Mouse (Mus musculus) midbrain, postnatal 0 days (tissue): Measurements from ENCODE around the gene Fadd. TPM values are rescaled to one million over a fixed set of nuclear protein-coding genes. Genes with fewer than 3 reads are reported as not detected.

ENCODE experiments used
- ATAC-seq: fragments of 200-750 bp; cut with Nextera tagmentation; 2 replicates; pipeline ENCODE4 v1.8.0; 2017; ENCODE audit warnings: moderate number of reproducible peaks, mild to moderate bottlenecking, moderate TSS enrichment, moderate library complexity; ENCODE audit not compliant: low FRiP score
- DNase-seq: peaks from one replicate; pipeline ENCODE4 v3.0.0-alpha.2; 2015; ENCODE audit warnings: low spot score
- H3K27ac ChIP-seq: fragments of 300-500 bp; sonication (generic); 2 replicates; pipeline ENCODE4 v1.5.1; 2014; ENCODE audit warnings: low read depth, mild to moderate bottlenecking, low read length, mixed read lengths
- H3K27me3 ChIP-seq: fragments of 300-500 bp; sonication (generic); 2 replicates; pipeline ENCODE4 v1.6.1; 2014; ENCODE audit warnings: low read length, control low read depth, mixed read lengths; ENCODE audit not compliant: insufficient read depth
- H3K36me3 ChIP-seq: fragments of 300-500 bp; sonication (generic); 2 replicates; pipeline ENCODE4 v1.6.1; 2014; ENCODE audit warnings: low read length, control low read depth, mixed read lengths; ENCODE audit not compliant: insufficient read depth
- H3K4me1 ChIP-seq: fragments of 300-500 bp; sonication (generic); 2 replicates; pipeline ENCODE4 v1.6.1; 2014; ENCODE audit warnings: mild to moderate bottlenecking, control low read depth, antibody characterized with exemption, low read length, mixed read lengths; ENCODE audit not compliant: insufficient read depth
- H3K4me2 ChIP-seq: fragments of 300-500 bp; sonication (generic); 2 replicates; pipeline ENCODE4 v1.6.1; 2014; ENCODE audit warnings: low read depth, mild to moderate bottlenecking, low read length, mixed read lengths; ENCODE audit not compliant: poor library complexity, severe bottlenecking
- H3K4me3 ChIP-seq: fragments of 300-500 bp; sonication (generic); 2 replicates; pipeline ENCODE4 v1.5.1; 2014; ENCODE audit warnings: low read depth, mild to moderate bottlenecking, low read length, moderate library complexity
- H3K9ac ChIP-seq: fragments of 300-500 bp; sonication (generic); replicated peaks from 2 replicates; pipeline ENCODE4 v1.6.1; 2014; ENCODE audit warnings: mild to moderate bottlenecking, low read length, moderate library complexity, mixed read lengths; ENCODE audit not compliant: poor library complexity, severe bottlenecking
- H3K9me3 ChIP-seq: fragments of 300-500 bp; sonication (generic); 2 replicates; pipeline ENCODE4 v1.6.1; 2016; ENCODE audit warnings: low read length, control low read depth
- CTCF ChIP-seq: IDR thresholded peaks from 2 replicates; pipeline ENCODE4 v1.5.1; 2016; ENCODE audit warnings: antibody characterized with exemption, mild to moderate bottlenecking
- WGBS: fragments of 180-500 bp; shearing (Covaris S2); extraction: QIAGEN DNeasy Blood & Tissue Kit; methylation state at CpG from one replicate; pipeline ENCODE4 v1.1.7; 2014; 5-methylcytosine and 5-hydroxymethylcytosine counted together
- polyA plus RNA-seq: library from polyadenylated mRNA; unstranded; fragments of >200 nt; fragmentation: Nextera tagmentation; extraction: Ambion mirVana; gene quantifications from 2 replicates; pipeline ENCODE4 v1.2.1, GENCODE M21; 2015
- total RNA-seq: library from RNA; depleted of rRNA; stranded (reverse); fragments of >200 nt; gene quantifications from 2 replicates; pipeline ENCODE4 v1.2.3, GENCODE M21; 2014

Gene Fadd
- total and polyA plus RNA-seq, 2 experiments from 2014 or later = 2.4 to 2.6 TPM

GRCm38 (mm10) chr7:144587291-144587690, 5.0 kb upstream of the Fadd start:
- Histone ChIP-seq H3K4me2 (no peak overlapping the region), H3K36me3 (peaks cover 4% of the 10 kb centered on the region; the same call in 1 of the 2 replicates), H3K4me3 (no peak overlapping the region), H3K27ac (no peak overlapping the region), H3K9ac (no peak overlapping the region), H3K4me1 (peaks cover 4% of the 10 kb centered on the region; the same call in 1 of the 2 replicates), H3K27me3 (no peaks in the 10 kb centered on the region), H3K9me3 (no peaks in the 10 kb centered on the region)
- peak; percentile 57 for DNase-seq
- TF ChIP-seq CTCF = peak; percentile 74
- WGBS = 58% methylated on average over 2 of the region's 2 CpGs
- no peak for ATAC-seq

DNA sequence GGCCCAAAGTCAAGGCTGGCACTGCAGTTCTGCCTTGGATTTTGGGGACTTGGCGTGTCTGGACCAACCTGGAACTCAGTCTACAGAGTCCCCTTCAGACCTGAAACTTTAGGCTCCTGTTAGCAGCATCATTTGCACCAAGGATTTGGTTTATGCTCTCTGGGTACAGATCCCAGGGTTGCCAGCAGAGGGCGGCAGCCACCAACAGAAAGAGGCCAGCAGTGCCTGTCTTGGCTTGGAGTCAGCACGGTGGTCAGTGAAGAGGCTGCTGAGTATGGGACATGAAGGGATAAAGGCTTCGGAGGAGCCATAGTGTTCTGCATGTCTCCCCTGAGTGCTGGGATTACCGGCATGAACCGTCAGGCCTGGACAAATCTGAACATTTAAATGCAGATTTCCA, 3.4 kb upstream of the Fadd start:
- WGBS = 7% methylated on average over 6 of the region's 6 CpGs
- peak; percentile 82 for DNase-seq
- TF ChIP-seq CTCF = peak; percentile 97

GRCm38 (mm10) chr7:144583619-144584018, 1.4 kb upstream of the Fadd start:
- H3K4me2 ChIP-seq = no peak overlapping the region
- H3K9me3 ChIP-seq = no peaks in the 10 kb centered on the region
- ATAC-seq = no peak
- WGBS = 5% methylated on average over 4 of the region's 4 CpGs
- no peak overlapping the region for H3K4me3 ChIP-seq
- no peak overlapping the region for H3K9ac ChIP-seq
- H3K36me3 ChIP-seq = no peaks in the 10 kb centered on the region; the same call in 1 of the 2 replicates
- no peak overlapping the region for H3K27ac ChIP-seq
- DNase-seq = peak; percentile 81
- H3K27me3 ChIP-seq = no peaks in the 10 kb centered on the region
- TF ChIP-seq CTCF = peak; percentile 79
- peaks cover 13% of the 10 kb centered on the region for H3K4me1 ChIP-seq

More for the DNA sequence above, 3.4 kb upstream of the Fadd start:
- no peak for ATAC-seq
- Histone ChIP-seq H3K9ac (no peak overlapping the region), H3K4me3 (no peak overlapping the region), H3K9me3 (no peaks in the 10 kb centered on the region), H3K36me3 (no peaks in the 10 kb centered on the region), H3K27ac (no peak overlapping the region), H3K4me2 (no peak overlapping the region), H3K4me1 (peaks cover 11% of the 10 kb centered on the region), H3K27me3 (no peaks in the 10 kb centered on the region)

DNA sequence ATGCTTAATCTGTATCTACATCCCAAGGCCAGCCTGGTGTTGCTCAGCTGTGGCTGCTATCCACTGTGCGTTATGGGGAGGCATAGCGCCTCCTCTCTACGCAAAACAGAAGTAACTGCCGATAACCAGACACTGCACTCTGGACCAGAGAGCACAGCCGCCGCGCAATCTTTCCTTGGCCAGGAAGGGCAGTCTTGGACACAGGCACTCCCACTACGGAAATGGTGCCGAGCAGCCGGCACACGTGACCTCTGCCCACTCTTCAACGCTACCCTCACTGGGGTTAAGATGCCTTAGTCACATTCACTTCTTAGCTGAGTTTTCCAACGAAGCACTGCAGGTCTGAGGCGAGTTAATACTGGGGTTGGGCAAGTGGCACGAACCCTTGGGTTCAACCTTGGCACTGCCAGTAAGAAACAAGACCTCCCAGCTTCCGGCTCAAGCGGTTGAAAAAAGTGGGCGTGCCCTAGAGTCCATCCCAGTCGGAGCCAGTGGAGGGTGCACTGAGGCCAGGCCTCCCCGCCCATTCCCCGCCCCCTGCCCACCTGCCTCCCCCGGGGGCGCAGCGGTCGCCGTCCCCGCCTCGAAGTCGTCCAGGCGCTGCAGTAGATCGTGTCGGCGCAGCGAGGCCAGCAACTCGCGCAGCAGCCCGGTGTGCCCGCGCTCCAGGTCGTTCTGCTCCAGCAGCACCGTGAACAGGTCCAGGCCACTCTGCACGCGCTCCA, 542 bp downstream of the Fadd start:
- peak; percentile 86 for ATAC-seq

DNA sequence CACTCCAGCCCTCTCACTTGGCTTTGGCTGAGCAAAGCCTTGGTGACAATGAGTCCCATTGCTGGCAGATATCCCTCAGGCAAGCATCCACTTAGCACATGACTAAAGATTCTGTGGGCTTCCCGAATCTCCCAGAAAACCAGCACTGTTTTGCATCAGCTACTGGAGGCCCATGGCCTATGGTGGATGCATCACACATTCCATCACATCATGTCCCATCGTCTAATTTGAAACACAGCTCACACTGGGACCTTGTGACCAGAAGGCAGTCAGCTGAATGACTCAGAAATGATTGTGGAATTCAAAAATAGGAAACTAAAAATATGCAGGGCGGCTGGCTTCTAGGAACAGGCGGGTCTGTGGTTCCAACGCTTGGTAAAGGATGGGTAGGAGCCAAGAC, 4.4 kb downstream of the Fadd start:
- no peak for ATAC-seq
- Histone ChIP-seq H3K27me3 (no peaks in the 10 kb centered on the region), H3K27ac (no peak overlapping the region), H3K9ac (no peak overlapping the region), H3K4me3 (no peak overlapping the region), H3K36me3 (no peaks in the 10 kb centered on the region; the same call in 1 of the 2 replicates), H3K4me1 (peaks cover 12% of the 10 kb centered on the region), H3K4me2 (no peak overlapping the region), H3K9me3 (no peaks in the 10 kb centered on the region)
- TF ChIP-seq CTCF = no peak
- WGBS = 97% methylated on average over 5 of the region's 5 CpGs
- DNase-seq = no peak

More for the DNA sequence above, 542 bp downstream of the Fadd start:
- peak; percentile 82 for TF ChIP-seq CTCF
- Histone ChIP-seq H3K9me3 (no peaks in the 10 kb centered on the region), H3K4me3 (peak overlapping the region; percentile 76), H3K36me3 (no peaks in the 10 kb centered on the region; the same call in 1 of the 2 replicates), H3K9ac (peak overlapping the region; percentile 83), H3K4me2 (peak overlapping the region; percentile 83), H3K27me3 (no peaks in the 10 kb centered on the region), H3K4me1 (peaks cover 13% of the 10 kb centered on the region), H3K27ac (peak overlapping the region; percentile 91)
- under 1% methylated on average over 42 of the region's 43 CpGs for WGBS
- peak; percentile 87 for DNase-seq

DNA sequence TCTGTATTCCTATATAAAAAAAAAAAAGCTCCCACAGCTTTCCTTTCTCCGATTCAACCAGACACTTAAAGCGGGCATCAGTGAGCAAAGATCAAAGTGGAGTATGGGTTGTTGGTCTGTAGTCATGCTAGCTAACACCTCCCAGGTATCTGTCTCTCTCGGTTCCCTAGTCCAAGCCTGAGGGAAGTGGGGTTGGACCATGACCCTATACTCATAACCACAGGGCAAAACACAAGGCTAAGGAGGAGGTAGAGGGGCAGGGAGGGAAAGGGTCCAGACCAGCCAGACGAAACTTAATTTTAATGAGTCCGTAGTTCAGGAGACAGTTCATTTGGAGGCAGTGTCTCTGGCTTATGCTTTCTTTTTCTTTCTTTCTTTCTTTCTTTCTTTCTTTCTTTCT, 10.0 kb downstream of the Fadd start:
- WGBS = 81% methylated on average over 5 of the region's 5 CpGs
- H3K4me2 ChIP-seq = no peak overlapping the region
- no peak overlapping the region for H3K9ac ChIP-seq
- no peaks in the 10 kb centered on the region for H3K36me3 ChIP-seq
- no peaks in the 10 kb centered on the region for H3K9me3 ChIP-seq
- ATAC-seq (no peak), DNase-seq (no peak)
- H3K27me3 ChIP-seq = 0 out of 2 replicates have a peak, but pooled peaks cover 3% of the 10 kb centered on the region
- no peaks in the 10 kb centered on the region for H3K4me1 ChIP-seq
- H3K27ac ChIP-seq = no peak overlapping the region
- H3K4me3 ChIP-seq = no peak overlapping the region
- TF ChIP-seq CTCF = no peak
